Mouse (Mus musculus): ENCODE results near the gene H2-M10.6.

- TF ChIP-seq CTCF (IDR thresholded peaks at IDR 0.05) (no peak), EP300 (IDR thresholded peaks at IDR 0.05) (no peak)
These were observed 32.3 kb downstream of the H2-M10.6 start for GRCm38 (mm10) chr17:36844286-36844719.
